ENCODE assay signal across 25 mouse cellular contexts in the genomic region with DNA sequence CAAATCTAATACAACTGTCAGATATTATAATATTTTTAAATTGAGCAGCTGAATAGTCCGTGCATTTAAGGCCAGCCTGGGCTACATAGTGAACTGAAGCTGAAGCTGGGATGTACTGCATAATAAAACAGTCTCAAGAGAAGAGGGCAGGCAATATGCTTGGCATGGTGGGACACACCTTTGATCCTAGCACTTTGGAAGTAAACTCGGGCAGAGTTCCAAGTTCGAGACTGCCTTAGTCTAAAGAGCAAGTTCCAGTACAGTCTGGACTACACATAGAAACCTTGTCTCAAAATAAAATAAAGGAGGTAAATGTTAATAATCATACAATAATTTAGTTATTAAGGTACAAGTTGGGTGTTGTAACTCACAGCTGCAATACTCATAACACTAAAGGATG. TPM values are rescaled to one million over a fixed set of nuclear protein-coding genes. Genes with fewer than 3 reads are reported as not detected.
A peak's percentile ranks its signal among the peaks of the same experiment; 100 is the strongest.
DNase-seq lines count a peak whose midpoint lies in the region; ATAC-seq and TF ChIP-seq lines count a peak whose summit lies in the region.
"Had no signal": no experiment of that assay in that cellular context is flagged by ENCODE, and none has a peak within 500 bp of the region (broad histone marks: within the 10 kb centered on the region; RNA-seq: fewer than 3 reads in every experiment).

No protein-coding gene starts in this region.

- peaks cover 22% of the 10 kb centered on the region for H3K36me3 ChIP-seq in kidney, embryonic 16.5 days (ENCODE audit: insufficient read depth, low read length)
- H3K36me3 ChIP-seq in liver, adult 2 months (ENCODE audit: control insufficient read depth, insufficient read depth, low read length) = peaks cover 30% of the 10 kb centered on the region

- WGBS in kidney, embryonic 16.5 days = 97% methylated on average over 3 of the region's 3 CpGs
- WGBS in liver, adult 2 months = 55% methylated on average over 3 of the region's 3 CpGs

- H3K27me3 ChIP-seq in kidney, embryonic 16.5 days (ENCODE audit: insufficient read depth, low read length) = no peaks in the 10 kb centered on the region
- H3K27me3 ChIP-seq in liver, adult 2 months (ENCODE audit: control insufficient read depth, insufficient read depth, low read length) = no peaks in the 10 kb centered on the region
- H3K27me3 ChIP-seq: CH12.LX; embryonic facial prominence, embryonic 12.5 days; forebrain, embryonic 13.5 days; Patski had no signal

- TF ChIP-seq CTCF in liver, adult 2 months (IDR thresholded peaks at IDR 0.05; ENCODE audit: low read depth, low read length) = no peak

- TF ChIP-seq POLR2A in liver, adult 2 months (IDR thresholded peaks at IDR 0.05; ENCODE audit: extremely low read depth, insufficient read depth, low read length) = no peak

- peak; percentile 22 for DNase-seq in kidney, adult 11 months
- DNase-seq in kidney, adult 18-20 months = no peak
- DNase-seq in kidney, adult 8-10 months = peak; percentile 19 to 39
- peak; percentile 40 to 43 for DNase-seq in kidney, postnatal 25 days
- DNase-seq in kidney, postnatal 10 days = no peak
- peak; percentile 89 for DNase-seq in liver, adult 2 months (ENCODE audit: extremely low read depth, low read depth, low spot score)
- DNase-seq in liver = no peak
- DNase-seq: adrenal gland, adult 8-10 months; adrenal gland, postnatal 14 days; adrenal gland, postnatal 36 days; B cell, adult 2 months; cerebellum, adult 11-12 months; cerebellum, adult 2 months; cerebellum, adult 9-10 months; cerebellum, postnatal 10 days; cerebellum, postnatal 25 days had no signal

- H3K9me3 ChIP-seq in kidney, embryonic 16.5 days (ENCODE audit: low read length) = peaks cover 2% of the 10 kb centered on the region
- H3K9me3 ChIP-seq: embryonic facial prominence, embryonic 12.5 days; forebrain, embryonic 13.5 days; G1E had no signal

- no peak overlapping the region for H3K4me3 ChIP-seq in kidney, embryonic 16.5 days (ENCODE audit: low read length)
- H3K4me3 ChIP-seq in liver, adult 2 months (ENCODE audit: insufficient read depth, low read depth, low read length) = no peak overlapping the region
- H3K4me3 ChIP-seq: embryonic facial prominence, embryonic 10.5 days; embryonic facial prominence, embryonic 12.5 days; forebrain, embryonic 13.5 days had no signal

- no peak overlapping the region for H3K27ac ChIP-seq in kidney, embryonic 16.5 days (ENCODE audit: low read length)
- no peak overlapping the region for H3K27ac ChIP-seq in liver, adult 2 months (replicated peaks; ENCODE audit: insufficient read depth, low read depth, low read length)
- H3K27ac ChIP-seq: embryonic facial prominence, embryonic 10.5 days; embryonic facial prominence, embryonic 12.5 days; forebrain, embryonic 13.5 days had no signal

- H3K4me2 ChIP-seq in kidney, embryonic 16.5 days (replicated peaks; ENCODE audit: low read depth, low read length) = no peak overlapping the region
- H3K4me2 ChIP-seq: embryonic facial prominence, embryonic 12.5 days; forebrain, embryonic 13.5 days had no signal

- no peak for ATAC-seq in kidney, embryonic 16.5 days (ENCODE audit: low FRiP score, low TSS enrichment)
- ATAC-seq: activated CD4-positive, CD25-positive, alpha-beta regulatory T cell, adult 4 months; CD4-positive, CD25-positive, alpha-beta regulatory T cell, adult 4 months; forebrain, embryonic 13.5 days; Patski had no signal

- H3K4me1 ChIP-seq in kidney, embryonic 16.5 days (ENCODE audit: insufficient read depth, low read length) = no peaks in the 10 kb centered on the region
- H3K4me1 ChIP-seq in liver, adult 2 months (ENCODE audit: control insufficient read depth, insufficient read depth, low read length) = peaks cover 13% of the 10 kb centered on the region
- H3K4me1 ChIP-seq: embryonic facial prominence, embryonic 10.5 days; embryonic facial prominence, embryonic 12.5 days; forebrain, embryonic 13.5 days had no signal

- no peak overlapping the region for H3K9ac ChIP-seq in kidney, embryonic 16.5 days (replicated peaks; ENCODE audit: low read length)
- H3K9ac ChIP-seq in liver, adult 2 months (ENCODE audit: low read depth, low read length) = no peak overlapping the region
- H3K9ac ChIP-seq: embryonic facial prominence, embryonic 12.5 days; forebrain, embryonic 13.5 days had no signal

- peaks cover 2% of the 10 kb centered on the region for H3K79me2 ChIP-seq in liver, adult 2 months (ENCODE audit: control insufficient read depth, insufficient read depth, low read length)

RNA-seq across cellular contexts. Expression of a gene that starts 27.1 kb away (rescaled TPM):
- polyA plus RNA-seq in kidney, embryonic 16.5 days (2015; fragmentation: Nextera tagmentation; extraction: Ambion mirVana) = 21.0 and 26.5 TPM in 2 replicates
- 14.0 and 16.6 TPM in 2 replicates for total RNA-seq in liver, adult 2 months (2014; rRNA removed)
- 7.2 and 7.6 TPM in 2 replicates for polyA plus RNA-seq in liver, adult 2 months (2012; rRNA removed)

RNA-seq across cellular contexts. Expression of a gene that starts 27.3 kb away (rescaled TPM):
- polyA plus RNA-seq in kidney, embryonic 16.5 days (2015; fragmentation: Nextera tagmentation; extraction: Ambion mirVana) = 67.0 and 68.6 TPM in 2 replicates
- total RNA-seq in liver, adult 2 months (2014; rRNA removed) = 18.2 and 24.4 TPM in 2 replicates
- polyA plus RNA-seq in liver, adult 2 months (2012; rRNA removed) = 3.5 TPM in 2 replicates

Comparison
In these comparisons a context has a peak if more than half of its experiments do, and no peak if none do; other contexts are left out.
1. DNase-seq: peak in kidney, adult 11 months (single experiment), kidney, adult 8-10 months (2 of 2), kidney, postnatal 25 days (2 of 2) and liver, adult 2 months (single experiment); none in kidney, adult 18-20 months (single experiment), kidney, postnatal 10 days (single experiment) and liver (single experiment).
2. RNA of a gene that starts 27.3 kb away (polyA plus RNA-seq): 67.0 to 68.6 TPM in kidney, embryonic 16.5 days; 3.5 TPM in liver, adult 2 months; every median in the first group is over 10 times any median in the second.